Mouse (Mus musculus): ENCODE results near the gene Samm50. TPM values are rescaled to one million over a fixed set of nuclear protein-coding genes. Genes with fewer than 3 reads are reported as not detected.

Gene Samm50
- total RNA-seq, 2 experiments from 2014 or later = 174 to 210 TPM

- DNase-seq (ENCODE audit: low spot score) = peak; percentile 58
Observed at GRCm38 (mm10) chr15:84235646-84236045, 43.6 kb downstream of the Samm50 start.

- DNase-seq (ENCODE audit: low spot score) = no peak
Observed at GRCm38 (mm10) chr15:84238552-84238951, 46.5 kb downstream of the Samm50 start.

- DNase-seq (ENCODE audit: low spot score) = no peak
Observed at GRCm38 (mm10) chr15:84238991-84239401, 47.0 kb downstream of the Samm50 start.

- peak; percentile 64 for DNase-seq (ENCODE audit: low spot score)
Observed at GRCm38 (mm10) chr15:84241520-84241919, 49.5 kb downstream of the Samm50 start.

- no peak for DNase-seq (ENCODE audit: low spot score)
Observed at GRCm38 (mm10) chr15:84245104-84245503, 53.1 kb downstream of the Samm50 start.

GRCm38 (mm10) chr15:84246195-84246594 lies 54.2 kb downstream of the Samm50 start:
- DNase-seq (ENCODE audit: low spot score) = no peak

GRCm38 (mm10) chr15:84247309-84247708 lies 55.3 kb downstream of the Samm50 start:
- DNase-seq (ENCODE audit: low spot score) = no peak

- peak; percentile 85 for DNase-seq (ENCODE audit: low spot score)
Observed at GRCm38 (mm10) chr15:84251227-84251626, 59.2 kb downstream of the Samm50 start.

- no peak for DNase-seq (ENCODE audit: low spot score)
Observed at GRCm38 (mm10) chr15:84252645-84253044, 60.6 kb downstream of the Samm50 start.

GRCm38 (mm10) chr15:84253757-84254156 lies 61.7 kb downstream of the Samm50 start:
- DNase-seq (ENCODE audit: low spot score) = peak; percentile 72

GRCm38 (mm10) chr15:84254387-84254786 lies 62.3 kb downstream of the Samm50 start:
- DNase-seq (ENCODE audit: low spot score) = no peak

GRCm38 (mm10) chr15:84256254-84256850 lies 64.3 kb downstream of the Samm50 start:
- no peak for DNase-seq (ENCODE audit: low spot score)

GRCm38 (mm10) chr15:84256864-84257263 lies 64.8 kb downstream of the Samm50 start:
- no peak for DNase-seq (ENCODE audit: low spot score)

GRCm38 (mm10) chr15:84258602-84259355 lies 66.7 kb downstream of the Samm50 start:
- DNase-seq (ENCODE audit: low spot score) = no peak

- DNase-seq (ENCODE audit: low spot score) = peak; percentile 73
Observed at GRCm38 (mm10) chr15:84260123-84260822, 68.2 kb downstream of the Samm50 start.

GRCm38 (mm10) chr15:84262630-84263029 lies 70.6 kb downstream of the Samm50 start:
- no peak for DNase-seq (ENCODE audit: low spot score)

GRCm38 (mm10) chr15:84263573-84263972 lies 71.5 kb downstream of the Samm50 start:
- DNase-seq (ENCODE audit: low spot score) = no peak

- DNase-seq (ENCODE audit: low spot score) = no peak
Observed at GRCm38 (mm10) chr15:84265141-84265540, 73.1 kb downstream of the Samm50 start.

- DNase-seq (ENCODE audit: low spot score) = no peak
Observed at GRCm38 (mm10) chr15:84266290-84266689, 74.2 kb downstream of the Samm50 start.
